Mouse (Mus musculus): ENCODE measurements around the gene Dgkq. TPM values are rescaled to one million over a fixed set of nuclear protein-coding genes. Genes with fewer than 3 reads are reported as not detected.

Dgkq gene
- polyA plus RNA-seq, 1 experiment = 21.0 TPM

DNA sequence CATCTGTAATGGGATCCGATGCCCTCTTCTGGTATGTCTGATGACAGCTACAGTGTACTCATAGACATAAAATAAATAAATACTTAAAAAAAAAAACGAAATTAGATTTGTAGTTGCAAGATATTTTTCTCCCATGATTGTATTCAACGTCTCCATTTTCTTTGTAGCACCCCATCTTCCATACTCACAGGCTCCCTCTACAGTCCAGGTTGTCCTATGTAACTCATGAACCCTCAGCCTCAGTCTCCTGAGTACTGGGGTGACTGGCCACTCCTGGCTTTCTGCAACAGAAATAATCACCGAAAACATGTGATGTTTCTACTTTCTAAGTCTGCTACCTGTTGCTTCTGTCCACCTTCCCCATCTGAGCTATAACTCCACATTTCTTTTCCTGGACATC, 21.7 kb upstream of the Dgkq start:
- H3K27me3 ChIP-seq (ENCODE audit: control insufficient read depth, insufficient read depth, low read length) = no peaks in the 10 kb centered on the region
- 61% methylated on average over 4 of the region's 4 CpGs for WGBS
- H3K4me1 ChIP-seq (ENCODE audit: control insufficient read depth, insufficient read depth, insufficient read length) = no peaks in the 10 kb centered on the region; the same call in 1 of the 2 replicates
- no peak overlapping the region for H3K27ac ChIP-seq (ENCODE audit: insufficient read depth, low read length)
- no peaks in the 10 kb centered on the region for H3K36me3 ChIP-seq (ENCODE audit: control insufficient read depth, insufficient read depth, low read length)
- no peak overlapping the region for H3K4me3 ChIP-seq (ENCODE audit: extremely low read depth, insufficient read depth, insufficient read length)
- no peak for DNase-seq (ENCODE audit: low read depth in 1 of 2, low spot score in 2 of 2)
- no peak for TF ChIP-seq POLR2A (IDR thresholded peaks at IDR 0.05; ENCODE audit: low read depth, low read length)
- no peak for TF ChIP-seq CTCF (IDR thresholded peaks at IDR 0.05; ENCODE audit: extremely low read depth, insufficient read depth, insufficient read length, insufficient replicate concordance)

DNA sequence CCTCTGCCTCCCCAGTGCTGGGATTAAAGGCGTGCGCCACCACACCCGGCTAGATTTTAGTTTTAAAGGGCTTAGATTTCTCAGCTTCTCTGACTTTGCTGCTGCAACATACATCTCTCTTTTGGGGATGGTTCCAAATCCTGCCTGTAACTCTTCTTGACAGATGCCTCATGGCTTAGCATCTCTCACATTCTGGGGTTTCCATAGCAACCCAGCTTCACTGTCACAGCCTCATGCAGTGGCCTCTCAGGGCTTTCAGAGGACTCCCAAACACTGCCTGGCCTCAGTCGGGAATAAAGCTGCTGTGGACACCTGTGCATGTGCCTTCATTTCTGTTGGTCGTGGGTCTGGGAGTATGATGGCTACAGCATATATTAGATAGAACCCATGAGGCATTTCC, 19.6 kb upstream of the Dgkq start:
- H3K27ac ChIP-seq (ENCODE audit: insufficient read depth, low read length) = no peak overlapping the region
- H3K4me3 ChIP-seq (ENCODE audit: extremely low read depth, insufficient read depth, insufficient read length) = no peak overlapping the region
- no peaks in the 10 kb centered on the region for H3K27me3 ChIP-seq (ENCODE audit: control insufficient read depth, insufficient read depth, low read length)
- H3K36me3 ChIP-seq (ENCODE audit: control insufficient read depth, insufficient read depth, low read length) = no peaks in the 10 kb centered on the region
- WGBS = 85% methylated on average over 5 of the region's 5 CpGs
- H3K4me1 ChIP-seq (ENCODE audit: control insufficient read depth, insufficient read depth, insufficient read length) = no peaks in the 10 kb centered on the region
- no peak for DNase-seq (ENCODE audit: low read depth in 1 of 2, low spot score in 2 of 2)
- TF ChIP-seq POLR2A (IDR thresholded peaks at IDR 0.05; ENCODE audit: low read depth, low read length) = no peak
- no peak for TF ChIP-seq CTCF (IDR thresholded peaks at IDR 0.05; ENCODE audit: extremely low read depth, insufficient read depth, insufficient read length, insufficient replicate concordance)

DNA sequence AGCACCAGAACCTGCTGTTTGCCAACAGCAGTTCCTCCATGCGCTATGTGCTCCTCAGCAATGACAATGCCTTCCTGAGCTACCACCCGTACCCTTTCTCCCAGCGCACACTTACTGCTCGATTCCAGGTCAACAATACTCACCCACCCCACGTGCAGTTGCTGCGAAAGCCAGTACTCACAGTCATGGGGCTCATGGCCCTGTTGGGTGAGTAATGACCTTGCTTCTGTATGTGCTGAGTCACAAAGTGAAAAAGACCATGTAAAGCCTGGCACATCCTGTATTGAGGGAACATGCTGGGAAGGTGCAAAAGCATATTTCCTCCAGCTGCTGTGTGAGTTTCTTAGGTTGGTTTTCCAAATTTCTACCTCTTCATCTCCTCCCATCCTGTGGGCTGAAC, 11.4 kb upstream of the Dgkq start:
- H3K27me3 ChIP-seq (ENCODE audit: control insufficient read depth, insufficient read depth, low read length) = no peaks in the 10 kb centered on the region
- H3K4me3 ChIP-seq (ENCODE audit: extremely low read depth, insufficient read depth, insufficient read length) = no peak overlapping the region
- peaks cover 1% of the 10 kb centered on the region; the same call in 1 of the 2 replicates for H3K36me3 ChIP-seq (ENCODE audit: control insufficient read depth, insufficient read depth, low read length)
- DNase-seq (ENCODE audit: low read depth in 1 of 2, low spot score in 2 of 2) = no peak
- TF ChIP-seq CTCF (IDR thresholded peaks at IDR 0.05; ENCODE audit: extremely low read depth, insufficient read depth, insufficient read length, insufficient replicate concordance) = no peak
- TF ChIP-seq POLR2A (IDR thresholded peaks at IDR 0.05; ENCODE audit: low read depth, low read length) = no peak
- H3K4me1 ChIP-seq (ENCODE audit: control insufficient read depth, insufficient read depth, insufficient read length) = no peaks in the 10 kb centered on the region
- 97% methylated on average over 6 of the region's 6 CpGs for WGBS
- no peak overlapping the region for H3K27ac ChIP-seq (ENCODE audit: insufficient read depth, low read length)

DNA sequence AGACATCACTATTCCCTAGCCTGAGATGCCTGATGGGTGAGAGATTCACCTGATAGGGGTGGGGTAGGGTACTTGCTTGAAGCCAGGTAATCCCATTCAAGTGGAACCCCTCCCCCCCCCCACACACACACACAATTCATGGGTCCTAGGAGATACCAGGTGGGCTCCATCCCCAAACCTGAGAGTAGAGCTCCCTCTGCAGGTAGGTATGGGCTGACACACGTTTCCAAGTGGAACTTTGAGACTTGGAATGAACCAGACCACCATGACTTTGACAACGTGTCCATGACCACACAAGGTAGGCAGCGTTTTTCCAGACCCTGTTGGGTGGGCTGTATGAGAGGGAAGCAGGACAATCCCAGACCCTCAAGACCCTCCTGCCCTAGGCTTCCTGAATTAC, 10.4 kb upstream of the Dgkq start:
- Histone ChIP-seq H3K27me3 (ENCODE audit: control insufficient read depth, insufficient read depth, low read length) (no peaks in the 10 kb centered on the region), H3K4me3 (ENCODE audit: extremely low read depth, insufficient read depth, insufficient read length) (no peak overlapping the region), H3K4me1 (ENCODE audit: control insufficient read depth, insufficient read depth, insufficient read length) (no peaks in the 10 kb centered on the region), H3K36me3 (ENCODE audit: control insufficient read depth, insufficient read depth, low read length) (peaks cover 1% of the 10 kb centered on the region; the same call in 1 of the 2 replicates), H3K27ac (ENCODE audit: insufficient read depth, low read length) (no peak overlapping the region)
- TF ChIP-seq POLR2A (IDR thresholded peaks at IDR 0.05; ENCODE audit: low read depth, low read length) (no peak), CTCF (IDR thresholded peaks at IDR 0.05; ENCODE audit: extremely low read depth, insufficient read depth, insufficient read length, insufficient replicate concordance) (no peak)
- WGBS = 67% methylated on average over 3 of the region's 3 CpGs
- no peak for DNase-seq (ENCODE audit: low read depth in 1 of 2, low spot score in 2 of 2)

DNA sequence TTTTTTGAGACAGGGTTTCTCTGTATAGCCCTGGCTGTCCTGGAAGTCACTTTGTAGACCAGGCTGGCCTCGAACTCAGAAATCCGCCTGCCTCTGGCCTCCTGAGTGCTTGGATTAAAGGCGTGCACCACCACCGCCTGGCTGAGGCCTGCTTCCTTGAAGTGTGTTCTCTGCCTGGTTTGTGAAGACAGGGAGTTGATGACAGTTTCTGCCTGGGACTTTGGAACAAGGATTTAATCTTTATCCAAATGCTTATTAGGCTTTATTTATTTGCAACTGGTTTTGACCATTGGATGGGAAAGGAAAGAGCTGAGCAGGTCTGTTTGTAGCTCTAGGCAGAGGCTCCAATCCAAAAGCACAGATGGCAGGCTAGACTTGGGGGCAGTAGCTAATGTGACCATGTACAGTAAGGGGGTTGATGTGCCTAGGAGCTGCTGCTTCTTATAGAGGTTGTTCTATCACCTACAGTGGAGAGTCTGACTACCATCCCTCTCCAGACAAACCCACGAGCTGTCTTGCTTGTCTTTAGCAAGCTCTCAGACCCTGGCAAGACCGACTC, 8.9 kb upstream of the Dgkq start:
- no peak for TF ChIP-seq POLR2A (IDR thresholded peaks at IDR 0.05; ENCODE audit: low read depth, low read length)
- TF ChIP-seq CTCF (IDR thresholded peaks at IDR 0.05; ENCODE audit: extremely low read depth, insufficient read depth, insufficient read length, insufficient replicate concordance) = no peak
- no peak for DNase-seq (ENCODE audit: low read depth in 1 of 2, low spot score in 2 of 2)
- H3K36me3 ChIP-seq (ENCODE audit: control insufficient read depth, insufficient read depth, low read length) = peaks cover 1% of the 10 kb centered on the region; the same call in 1 of the 2 replicates
- no peak overlapping the region for H3K4me3 ChIP-seq (ENCODE audit: extremely low read depth, insufficient read depth, insufficient read length)
- 92% methylated on average over 6 of the region's 6 CpGs for WGBS
- H3K4me1 ChIP-seq (ENCODE audit: control insufficient read depth, insufficient read depth, insufficient read length) = no peaks in the 10 kb centered on the region
- H3K27ac ChIP-seq (ENCODE audit: insufficient read depth, low read length) = no peak overlapping the region
- H3K27me3 ChIP-seq (ENCODE audit: control insufficient read depth, insufficient read depth, low read length) = no peaks in the 10 kb centered on the region

DNA sequence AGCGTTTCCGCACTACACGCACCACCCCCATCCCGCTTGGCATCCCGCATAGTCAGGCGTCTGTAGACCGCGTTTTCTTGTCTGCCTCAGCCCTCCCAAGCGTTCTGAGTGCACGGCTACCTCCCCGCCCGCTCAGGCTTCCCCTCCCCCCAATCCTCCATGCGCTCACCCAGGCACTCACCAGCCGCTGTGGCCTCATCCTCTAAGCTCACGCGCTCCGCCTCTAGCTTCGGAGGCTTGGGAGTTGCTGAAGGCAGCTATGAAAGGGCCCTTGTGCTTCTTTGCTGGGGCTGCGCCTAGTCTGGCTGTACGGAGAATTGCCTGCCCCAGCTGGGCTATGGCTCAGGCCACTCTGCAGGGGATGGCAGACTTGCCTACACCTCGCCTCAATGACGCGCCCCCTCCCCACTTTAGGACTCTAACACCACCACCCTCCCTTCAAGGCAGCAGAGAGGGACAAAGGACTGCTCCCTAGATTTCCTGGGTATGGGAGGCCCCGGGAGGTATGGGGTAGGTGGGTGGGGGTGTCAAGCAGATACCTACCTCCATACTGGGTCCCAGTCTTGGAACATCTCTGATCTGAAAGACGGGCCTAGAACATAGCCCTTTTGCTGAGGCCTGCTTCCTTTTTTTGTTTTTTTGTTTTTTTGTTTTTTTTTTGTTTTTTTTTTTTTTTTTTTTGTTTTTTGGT, 8.3 kb upstream of the Dgkq start:
- Histone ChIP-seq H3K36me3 (ENCODE audit: control insufficient read depth, insufficient read depth, low read length) (no peaks in the 10 kb centered on the region), H3K27ac (ENCODE audit: insufficient read depth, low read length) (no peak overlapping the region), H3K4me3 (ENCODE audit: extremely low read depth, insufficient read depth, insufficient read length) (no peak overlapping the region), H3K4me1 (ENCODE audit: control insufficient read depth, insufficient read depth, insufficient read length) (no peaks in the 10 kb centered on the region), H3K27me3 (ENCODE audit: control insufficient read depth, insufficient read depth, low read length) (no peaks in the 10 kb centered on the region)
- TF ChIP-seq CTCF (IDR thresholded peaks at IDR 0.05; ENCODE audit: extremely low read depth, insufficient read depth, insufficient read length, insufficient replicate concordance) (no peak), POLR2A (IDR thresholded peaks at IDR 0.05; ENCODE audit: low read depth, low read length) (no peak)
- WGBS = 68% methylated on average over 25 of the region's 25 CpGs
- DNase-seq (ENCODE audit: low read depth in 1 of 2, low spot score in 2 of 2) = no peak

Data from spleen, adult 2 months (tissue).